Mouse (Mus musculus): Measurements from ENCODE around the gene Rpl19. TPM values are rescaled to one million over a fixed set of nuclear protein-coding genes. Genes with fewer than 3 reads are reported as not detected.
A peak's percentile ranks its signal among the peaks of the same experiment; 100 is the strongest.

The Rpl19 gene
- polyA plus RNA-seq, 1 experiment from 2014 or later, result 1,157 TPM

DNA sequence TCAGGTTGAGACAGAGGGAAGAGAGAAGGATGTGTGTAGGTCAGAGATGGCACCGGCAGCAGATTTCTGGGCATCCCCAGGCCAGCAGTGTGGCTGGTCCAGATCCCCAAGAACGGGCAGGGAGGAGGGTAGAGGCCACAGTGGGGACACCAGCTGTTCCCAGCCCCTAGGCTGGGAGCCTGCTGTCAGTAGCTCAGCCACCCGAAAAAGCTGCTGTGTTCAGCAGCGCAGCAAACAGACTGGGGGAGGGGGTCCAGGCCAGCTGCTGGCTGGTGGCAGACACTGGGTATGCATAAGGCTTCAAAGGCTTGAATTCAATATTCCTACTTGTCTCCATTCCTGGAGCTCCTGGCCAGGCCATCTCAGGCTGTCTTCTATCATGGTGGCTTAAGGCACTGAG lies 8.3 kb downstream of the Rpl19 start:
- H3K27me3 ChIP-seq (ENCODE audit: control insufficient read depth, insufficient read depth, low read length), result no peaks in the 10 kb centered on the region
- H3K9ac ChIP-seq (replicated peaks; ENCODE audit: low read depth, low read length), result no peak overlapping the region
- H3K36me3 ChIP-seq (ENCODE audit: control insufficient read depth, insufficient read depth, low read length), result peaks cover 15% of the 10 kb centered on the region; the same call in 1 of the 2 replicates
- H3K9me3 ChIP-seq (ENCODE audit: control insufficient read depth, low read depth, low read length), result no peaks in the 10 kb centered on the region
- no peak overlapping the region for H3K27ac ChIP-seq (ENCODE audit: low read length)
- WGBS, result 34% methylated on average over 4 of the region's 4 CpGs
- ATAC-seq (ENCODE audit: insufficient number of reproducible peaks, insufficient read depth, low FRiP score, low read depth), result no peak
- H3K4me2 ChIP-seq (replicated peaks; ENCODE audit: low read depth, low read length), result no peak overlapping the region
- H3K4me1 ChIP-seq (ENCODE audit: control insufficient read depth, insufficient read depth, low read length), result peaks cover 9% of the 10 kb centered on the region; the same call in 1 of the 2 replicates
- H3K4me3 ChIP-seq (ENCODE audit: low read depth, low read length), result no peak overlapping the region

DNA sequence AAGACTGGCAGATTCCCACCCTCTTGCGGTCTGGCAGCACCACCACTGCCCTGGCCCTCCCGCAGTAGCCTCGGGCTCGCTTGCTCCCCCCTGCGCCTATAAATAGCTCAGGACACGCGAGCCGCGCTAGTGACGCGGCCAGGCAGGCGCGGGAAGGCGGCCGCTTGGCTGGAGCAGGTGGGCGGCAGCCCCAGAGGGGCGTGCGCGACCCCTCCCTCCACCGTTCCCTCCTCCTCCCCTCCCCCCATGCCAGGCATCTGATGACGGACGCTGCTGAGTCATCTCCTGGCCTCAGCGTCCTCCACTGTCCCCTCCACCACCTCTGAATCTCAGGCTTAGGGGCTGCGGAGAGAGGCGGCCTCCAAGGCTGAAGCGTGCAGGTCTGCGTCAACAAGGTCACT lies 9.5 kb downstream of the Rpl19 start:
- Histone ChIP-seq H3K4me2 (replicated peaks; ENCODE audit: low read depth, low read length) (peak overlapping the region; percentile 35), H3K27me3 (ENCODE audit: control insufficient read depth, insufficient read depth, low read length) (no peaks in the 10 kb centered on the region), H3K9ac (replicated peaks; ENCODE audit: low read depth, low read length) (no peak overlapping the region), H3K4me3 (ENCODE audit: low read depth, low read length) (peak overlapping the region; percentile 3), H3K4me1 (ENCODE audit: control insufficient read depth, insufficient read depth, low read length) (peaks cover 9% of the 10 kb centered on the region; the same call in 1 of the 2 replicates), H3K36me3 (ENCODE audit: control insufficient read depth, insufficient read depth, low read length) (peaks cover 3% of the 10 kb centered on the region; the same call in 1 of the 2 replicates), H3K9me3 (ENCODE audit: control insufficient read depth, low read depth, low read length) (no peaks in the 10 kb centered on the region), H3K27ac (ENCODE audit: low read length) (no peak overlapping the region)
- peak; percentile 66; the same call in 1 of the 2 replicates for ATAC-seq (ENCODE audit: insufficient number of reproducible peaks, insufficient read depth, low FRiP score, low read depth)
- WGBS, result under 1% methylated on average over 27 of the region's 27 CpGs

DNA sequence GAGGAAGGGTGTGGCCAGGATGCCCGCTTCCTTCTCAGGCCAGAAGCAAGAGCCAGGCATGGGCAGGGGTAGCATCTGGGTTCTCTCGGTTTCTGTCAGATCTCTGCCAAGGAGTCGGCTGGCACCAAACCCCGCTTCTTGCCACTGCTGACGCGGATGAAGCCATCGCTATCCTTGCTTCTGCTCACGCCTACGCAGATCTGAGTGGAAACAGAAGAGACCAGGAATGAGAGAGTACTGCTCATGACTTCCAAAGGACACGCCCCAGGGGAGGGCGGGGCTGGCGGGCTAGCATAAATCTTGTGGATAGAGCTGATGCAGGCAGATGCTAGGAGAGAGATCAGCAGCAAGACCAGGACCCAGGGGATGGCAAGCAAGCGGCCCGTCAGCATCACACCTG lies 11.4 kb downstream of the Rpl19 start:
- Histone ChIP-seq H3K4me2 (replicated peaks; ENCODE audit: low read depth, low read length) (no peak overlapping the region), H3K36me3 (ENCODE audit: control insufficient read depth, insufficient read depth, low read length) (no peaks in the 10 kb centered on the region), H3K9me3 (ENCODE audit: control insufficient read depth, low read depth, low read length) (no peaks in the 10 kb centered on the region), H3K9ac (replicated peaks; ENCODE audit: low read depth, low read length) (no peak overlapping the region), H3K4me3 (ENCODE audit: low read depth, low read length) (no peak overlapping the region), H3K4me1 (ENCODE audit: control insufficient read depth, insufficient read depth, low read length) (peaks cover 9% of the 10 kb centered on the region; the same call in 1 of the 2 replicates), H3K27ac (ENCODE audit: low read length) (no peak overlapping the region), H3K27me3 (ENCODE audit: control insufficient read depth, insufficient read depth, low read length) (no peaks in the 10 kb centered on the region)
- 57% methylated on average over 14 of the region's 14 CpGs for WGBS
- no peak for ATAC-seq (ENCODE audit: insufficient number of reproducible peaks, insufficient read depth, low FRiP score, low read depth)

- H3K9me3 ChIP-seq (ENCODE audit: control insufficient read depth, low read depth, low read length), result no peaks in the 10 kb centered on the region
- ATAC-seq (ENCODE audit: insufficient number of reproducible peaks, insufficient read depth, low FRiP score, low read depth), result no peak
- no peak overlapping the region for H3K4me2 ChIP-seq (replicated peaks; ENCODE audit: low read depth, low read length)
- no peaks in the 10 kb centered on the region for H3K4me1 ChIP-seq (ENCODE audit: control insufficient read depth, insufficient read depth, low read length)
- H3K27ac ChIP-seq (ENCODE audit: low read length), result no peak overlapping the region
- H3K9ac ChIP-seq (replicated peaks; ENCODE audit: low read depth, low read length), result no peak overlapping the region
- WGBS, result 77% methylated on average over 8 of the region's 8 CpGs
- H3K27me3 ChIP-seq (ENCODE audit: control insufficient read depth, insufficient read depth, low read length), result no peaks in the 10 kb centered on the region
- H3K4me3 ChIP-seq (ENCODE audit: low read depth, low read length), result no peak overlapping the region
- no peaks in the 10 kb centered on the region for H3K36me3 ChIP-seq (ENCODE audit: control insufficient read depth, insufficient read depth, low read length)
Observed at GRCm38 (mm10) chr11:98040975-98041374, 14.5 kb downstream of the Rpl19 start.

DNA sequence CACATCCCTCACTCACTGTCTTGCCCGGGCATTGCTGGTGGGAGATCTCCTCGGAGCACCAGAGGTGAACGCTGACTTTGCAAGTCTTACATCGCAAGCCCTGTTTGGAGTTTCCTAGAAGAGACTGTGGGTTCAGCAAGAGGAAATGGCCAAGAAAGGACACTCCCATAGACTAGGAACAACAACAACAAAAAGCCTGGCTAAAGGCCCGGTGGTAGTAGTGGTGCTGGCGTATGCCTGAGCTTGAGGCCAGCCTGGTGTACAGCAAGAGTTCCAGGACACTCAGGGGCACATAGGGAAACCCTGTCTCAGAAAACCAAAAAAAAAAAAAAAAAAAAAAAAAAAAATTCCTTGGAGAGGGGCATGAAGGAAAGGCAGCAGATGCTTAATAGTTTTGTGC lies 16.2 kb downstream of the Rpl19 start:
- Histone ChIP-seq H3K27ac (ENCODE audit: low read length) (no peak overlapping the region), H3K27me3 (ENCODE audit: control insufficient read depth, insufficient read depth, low read length) (no peaks in the 10 kb centered on the region), H3K4me1 (ENCODE audit: control insufficient read depth, insufficient read depth, low read length) (no peaks in the 10 kb centered on the region), H3K9ac (replicated peaks; ENCODE audit: low read depth, low read length) (no peak overlapping the region), H3K36me3 (ENCODE audit: control insufficient read depth, insufficient read depth, low read length) (no peaks in the 10 kb centered on the region), H3K4me2 (replicated peaks; ENCODE audit: low read depth, low read length) (no peak overlapping the region), H3K9me3 (ENCODE audit: control insufficient read depth, low read depth, low read length) (no peaks in the 10 kb centered on the region), H3K4me3 (ENCODE audit: low read depth, low read length) (no peak overlapping the region)
- WGBS, result 74% methylated on average over 6 of the region's 6 CpGs
- ATAC-seq (ENCODE audit: insufficient number of reproducible peaks, insufficient read depth, low FRiP score, low read depth), result no peak

- ATAC-seq (ENCODE audit: insufficient number of reproducible peaks, insufficient read depth, low FRiP score, low read depth), result no peak
- H3K36me3 ChIP-seq (ENCODE audit: control insufficient read depth, insufficient read depth, low read length), result no peaks in the 10 kb centered on the region
- no peaks in the 10 kb centered on the region for H3K27me3 ChIP-seq (ENCODE audit: control insufficient read depth, insufficient read depth, low read length)
- H3K9ac ChIP-seq (replicated peaks; ENCODE audit: low read depth, low read length), result no peak overlapping the region
- H3K4me1 ChIP-seq (ENCODE audit: control insufficient read depth, insufficient read depth, low read length), result no peaks in the 10 kb centered on the region
- no peaks in the 10 kb centered on the region for H3K9me3 ChIP-seq (ENCODE audit: control insufficient read depth, low read depth, low read length)
- H3K4me2 ChIP-seq (replicated peaks; ENCODE audit: low read depth, low read length), result no peak overlapping the region
- no peak overlapping the region for H3K27ac ChIP-seq (ENCODE audit: low read length)
- WGBS, result 61% methylated on average over 5 of the region's 5 CpGs
- no peak overlapping the region for H3K4me3 ChIP-seq (ENCODE audit: low read depth, low read length)
Observed at GRCm38 (mm10) chr11:98044074-98044473, 17.6 kb downstream of the Rpl19 start.

DNA sequence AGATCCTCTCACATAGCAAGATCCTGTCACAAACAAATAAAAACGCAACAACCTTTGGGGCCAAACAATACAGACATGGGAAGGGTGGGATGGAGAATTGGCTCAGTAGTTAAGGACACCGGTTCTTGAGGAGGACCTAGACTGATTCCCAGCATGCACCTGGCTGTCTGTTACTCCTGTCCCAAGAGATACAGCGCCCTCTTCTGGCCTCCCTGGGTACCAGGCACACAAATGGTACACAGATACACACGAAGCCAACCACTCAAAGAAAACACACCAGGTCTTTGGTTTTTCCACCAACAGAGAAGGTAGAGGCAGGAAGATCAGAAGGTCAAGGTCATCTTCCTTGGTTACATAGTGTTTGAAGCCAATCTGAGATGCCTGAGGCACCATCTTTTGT lies 19.1 kb downstream of the Rpl19 start:
- Histone ChIP-seq H3K4me3 (ENCODE audit: low read depth, low read length) (no peak overlapping the region), H3K4me1 (ENCODE audit: control insufficient read depth, insufficient read depth, low read length) (no peaks in the 10 kb centered on the region), H3K27ac (ENCODE audit: low read length) (no peak overlapping the region), H3K36me3 (ENCODE audit: control insufficient read depth, insufficient read depth, low read length) (no peaks in the 10 kb centered on the region), H3K9me3 (ENCODE audit: control insufficient read depth, low read depth, low read length) (no peaks in the 10 kb centered on the region), H3K4me2 (replicated peaks; ENCODE audit: low read depth, low read length) (no peak overlapping the region), H3K9ac (replicated peaks; ENCODE audit: low read depth, low read length) (no peak overlapping the region), H3K27me3 (ENCODE audit: control insufficient read depth, insufficient read depth, low read length) (peaks cover 1% of the 10 kb centered on the region)
- ATAC-seq (ENCODE audit: insufficient number of reproducible peaks, insufficient read depth, low FRiP score, low read depth), result no peak
- 65% methylated on average over 4 of the region's 4 CpGs for WGBS

GRCm38 (mm10) chr11:98046466-98046865 lies 20.0 kb downstream of the Rpl19 start:
- Histone ChIP-seq H3K27ac (ENCODE audit: low read length) (no peak overlapping the region), H3K36me3 (ENCODE audit: control insufficient read depth, insufficient read depth, low read length) (no peaks in the 10 kb centered on the region), H3K9ac (replicated peaks; ENCODE audit: low read depth, low read length) (no peak overlapping the region), H3K4me1 (ENCODE audit: control insufficient read depth, insufficient read depth, low read length) (no peaks in the 10 kb centered on the region), H3K27me3 (ENCODE audit: control insufficient read depth, insufficient read depth, low read length) (peaks cover 10% of the 10 kb centered on the region), H3K4me2 (replicated peaks; ENCODE audit: low read depth, low read length) (no peak overlapping the region), H3K4me3 (ENCODE audit: low read depth, low read length) (no peak overlapping the region), H3K9me3 (ENCODE audit: control insufficient read depth, low read depth, low read length) (no peaks in the 10 kb centered on the region)
- WGBS, result 40% methylated on average over 1 of the region's 1 CpGs
- ATAC-seq (ENCODE audit: insufficient number of reproducible peaks, insufficient read depth, low FRiP score, low read depth), result no peak

GRCm38 (mm10) chr11:98047745-98048144 lies 21.2 kb downstream of the Rpl19 start:
- ATAC-seq (ENCODE audit: insufficient number of reproducible peaks, insufficient read depth, low FRiP score, low read depth), result no peak

More at GRCm38 (mm10) chr11:98047745-98048144, 21.2 kb downstream of the Rpl19 start:
- 83% methylated on average over 4 of the region's 4 CpGs for WGBS
- Histone ChIP-seq H3K4me3 (ENCODE audit: low read depth, low read length) (no peak overlapping the region), H3K4me1 (ENCODE audit: control insufficient read depth, insufficient read depth, low read length) (0 out of 2 replicates have a peak, but pooled peaks cover 7% of the 10 kb centered on the region), H3K27ac (ENCODE audit: low read length) (no peak overlapping the region), H3K36me3 (ENCODE audit: control insufficient read depth, insufficient read depth, low read length) (no peaks in the 10 kb centered on the region), H3K27me3 (ENCODE audit: control insufficient read depth, insufficient read depth, low read length) (peaks cover 23% of the 10 kb centered on the region), H3K4me2 (replicated peaks; ENCODE audit: low read depth, low read length) (no peak overlapping the region), H3K9me3 (ENCODE audit: control insufficient read depth, low read depth, low read length) (no peaks in the 10 kb centered on the region), H3K9ac (replicated peaks; ENCODE audit: low read depth, low read length) (no peak overlapping the region)

All from stomach, embryonic 14.5 days (tissue).